Mouse (Mus musculus) heart, postnatal 0 days (tissue): ENCODE measurements around the gene H2-T23.

ENCODE experiments used
- CTCF ChIP-seq: IDR thresholded peaks from 2 replicates; pipeline ENCODE4 v1.5.1; 2016; ENCODE audit warnings: antibody characterized with exemption, control low read depth, low read depth
- EP300 ChIP-seq: IDR thresholded peaks from 2 replicates; pipeline ENCODE4 v1.6.1; 2016; ENCODE audit warnings: antibody characterized with exemption, low read depth

GRCm38 (mm10) chr17:36014977-36015376 is 17.7 kb downstream of the H2-T23 start:
- TF ChIP-seq CTCF (no peak), EP300 (no peak)
